Mouse (Mus musculus): ENCODE measurements at regions not wholly inside any gene's neighbourhood (a gene's known extent, or its start where the extent isn't known, plus 50 kb on each side); places are given as distances from the start of the nearest gene placed in this dataset.
"Not testable (repeated sequence)": the region's sequence is repeated elsewhere in the genome, so short reads cannot be mapped to it uniquely, and the experiment has no call there.

DNA sequence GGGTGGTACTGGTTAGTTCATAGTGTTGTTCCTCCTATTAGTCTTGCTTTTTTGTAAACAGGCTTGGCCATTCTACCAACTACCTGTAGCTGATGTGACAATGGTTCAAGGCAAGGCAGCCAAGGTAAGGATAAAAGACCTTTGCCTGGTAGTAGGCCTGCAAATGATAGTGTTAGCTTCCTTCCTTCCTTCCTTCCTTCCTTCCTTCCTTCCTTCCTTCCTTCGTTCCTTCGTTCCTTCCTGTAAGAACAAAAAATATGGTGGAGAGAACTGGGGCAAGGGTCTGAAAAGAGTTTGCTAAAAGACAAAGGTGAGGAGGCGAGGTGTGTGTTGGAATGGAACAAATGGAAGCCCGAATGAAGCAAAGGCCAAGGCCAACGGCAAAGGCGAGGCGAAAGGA lies 84.8 kb upstream of the Ezh2 start:
- DNase-seq (ENCODE audit: low spot score in 2 of 2): not testable (repeated sequence)

DNA sequence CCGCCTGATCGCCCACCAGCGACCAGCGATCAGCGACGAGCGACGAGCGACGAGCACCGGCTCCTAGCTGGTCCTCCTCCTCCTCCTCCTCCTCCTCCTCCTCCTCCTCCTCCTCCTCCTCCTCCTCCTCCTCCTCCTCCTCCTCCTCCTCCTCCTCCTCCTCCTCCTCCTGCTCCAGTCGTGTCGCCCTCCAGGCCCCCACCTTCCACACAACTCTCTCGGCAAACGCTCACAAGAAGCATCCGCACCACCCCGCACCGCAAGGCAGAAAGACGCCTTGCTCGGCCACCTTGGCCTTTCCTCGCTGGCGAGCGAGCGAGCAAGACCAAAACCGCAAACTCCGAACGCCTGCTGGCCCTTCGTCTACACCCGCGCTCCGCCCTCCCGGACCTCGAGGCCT lies 77.6 kb upstream of the Ezh2 start:
- peak; percentile 54 to 55 for DNase-seq (ENCODE audit: low spot score in 2 of 2)

DNA sequence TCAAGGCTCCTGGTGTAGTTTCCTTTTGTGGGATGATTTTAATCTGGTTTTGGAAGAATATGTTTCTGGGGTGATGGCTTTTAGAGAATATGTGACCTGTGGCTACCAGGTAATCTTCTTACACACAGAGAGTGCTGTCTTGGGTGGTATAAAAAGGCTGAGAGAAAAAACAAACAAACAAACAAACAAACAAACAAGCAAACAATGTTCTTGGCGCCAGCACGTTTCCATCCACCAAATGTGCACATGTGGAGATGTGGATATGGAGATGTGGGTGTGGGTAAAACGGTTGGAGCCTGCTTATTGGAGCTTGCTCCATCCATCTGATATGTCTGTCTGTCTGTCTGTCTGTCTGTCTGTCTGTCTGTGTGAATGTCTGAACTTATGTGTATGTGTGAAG lies 57.7 kb upstream of the Ezh2 start:
- peak; percentile 35 to 51 for DNase-seq (ENCODE audit: low spot score in 2 of 2)

DNA sequence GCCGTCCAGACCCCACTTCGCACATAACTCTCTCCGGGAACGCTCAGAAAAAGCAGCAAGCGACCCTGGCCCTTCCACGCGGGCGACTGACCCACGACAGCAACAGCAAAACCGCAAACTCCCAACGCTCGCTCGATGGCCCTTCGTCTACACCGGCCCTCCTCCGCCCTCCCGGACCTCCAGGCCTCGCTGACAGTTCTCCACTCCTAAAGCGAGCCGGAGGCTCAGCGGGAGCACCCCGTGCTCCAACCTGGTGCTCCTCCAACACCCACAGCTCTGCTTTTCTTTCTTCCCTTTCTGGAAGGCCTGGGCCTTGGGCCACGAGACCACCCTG lies 56.2 kb upstream of the Ezh2 start:
- not testable (repeated sequence) for DNase-seq (ENCODE audit: low spot score in 2 of 2)

DNA sequence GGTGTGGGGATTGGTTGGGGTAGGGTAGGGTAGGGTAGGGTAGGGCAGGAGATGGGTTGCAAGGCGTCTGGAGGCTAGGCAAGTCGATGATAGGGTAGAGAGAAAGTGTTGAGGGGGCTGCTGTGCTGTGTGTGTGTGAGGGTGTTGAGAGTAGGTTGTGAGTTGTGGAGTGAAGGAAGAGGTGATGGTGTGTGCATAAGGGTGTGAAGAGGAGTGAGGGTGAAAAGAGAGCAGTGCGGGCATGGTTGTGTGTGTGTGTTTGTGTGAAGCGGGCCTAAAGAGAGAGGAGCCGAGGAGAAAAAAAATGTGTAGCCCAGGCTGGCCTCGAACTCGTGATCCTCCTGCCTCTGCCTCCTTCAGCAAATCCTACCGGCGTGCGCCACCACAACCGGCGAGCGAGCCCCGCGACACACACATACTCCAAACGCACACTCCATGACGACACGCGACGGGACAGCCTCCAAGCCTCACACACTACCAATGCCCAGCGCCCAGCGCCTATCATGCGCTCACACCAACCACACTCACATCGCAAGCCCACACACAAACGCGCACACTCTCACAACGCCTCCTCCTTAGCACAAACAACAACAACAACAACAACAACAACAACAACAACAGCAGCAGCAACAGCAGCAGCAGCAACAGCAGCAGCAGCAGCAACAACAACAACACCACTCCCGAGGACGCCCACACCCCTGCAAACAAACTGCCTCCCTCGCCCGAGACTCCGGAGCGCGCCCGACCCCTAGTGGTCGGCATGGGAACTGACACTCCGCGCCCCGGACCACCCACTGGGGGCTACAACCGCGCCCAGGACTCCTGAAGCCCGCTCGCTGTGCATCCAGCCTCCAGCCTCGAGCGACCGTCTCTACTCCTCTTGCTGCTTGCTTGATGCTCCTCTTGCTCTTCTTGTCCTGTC lies 55.6 kb upstream of the Ezh2 start:
- DNase-seq (ENCODE audit: low spot score in 2 of 2): peak; percentile 99

DNA sequence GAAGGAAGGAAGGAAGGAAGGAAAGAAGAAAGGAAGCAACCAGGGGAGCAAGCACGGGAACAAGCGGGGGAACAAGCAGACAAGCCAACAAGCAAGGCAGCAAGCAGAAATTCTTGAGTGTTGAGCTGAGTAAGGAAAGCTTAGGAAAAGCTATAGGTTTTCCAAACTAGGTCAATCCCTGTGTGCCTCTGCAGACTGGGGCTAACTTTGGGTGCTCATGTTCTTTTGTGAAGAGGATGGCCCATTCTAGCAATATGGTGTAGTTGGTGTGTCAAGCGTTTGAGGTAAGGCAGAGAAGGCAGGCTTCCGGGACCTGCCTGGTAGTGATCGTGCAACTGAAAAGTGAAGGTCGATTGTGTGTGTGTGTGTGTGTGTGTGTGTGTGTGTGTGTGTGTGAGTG lies 54.8 kb upstream of the Ezh2 start:
- peak in 1 of 2 experiments; percentile 12 for DNase-seq (ENCODE audit: low spot score in 2 of 2)

DNA sequence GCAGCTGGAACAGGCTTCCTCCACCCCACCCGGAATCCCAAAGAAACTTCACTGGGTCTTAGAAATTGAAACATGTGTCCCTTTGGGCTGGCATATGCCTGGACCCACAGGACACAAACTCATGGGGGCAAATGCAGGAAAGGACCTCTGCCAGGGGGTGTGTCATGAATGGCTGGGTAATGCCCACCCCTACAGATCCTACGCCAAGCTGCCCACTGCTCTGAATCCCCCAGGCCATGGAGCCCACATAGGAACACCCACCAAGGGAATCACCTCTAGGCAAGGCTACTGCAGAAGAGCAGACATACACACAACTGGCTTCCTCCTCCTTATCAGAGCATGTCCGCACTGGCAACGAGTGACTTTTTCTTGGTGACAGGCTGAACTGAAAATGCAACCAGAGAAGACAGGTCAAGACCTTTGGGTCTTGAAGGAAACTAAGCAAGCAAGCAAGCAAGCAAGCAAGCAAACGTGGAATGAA lies 54.4 kb upstream of the Ezh2 start:
- peak in 1 of 2 experiments; percentile 13 for DNase-seq (ENCODE audit: low spot score in 2 of 2)

DNA sequence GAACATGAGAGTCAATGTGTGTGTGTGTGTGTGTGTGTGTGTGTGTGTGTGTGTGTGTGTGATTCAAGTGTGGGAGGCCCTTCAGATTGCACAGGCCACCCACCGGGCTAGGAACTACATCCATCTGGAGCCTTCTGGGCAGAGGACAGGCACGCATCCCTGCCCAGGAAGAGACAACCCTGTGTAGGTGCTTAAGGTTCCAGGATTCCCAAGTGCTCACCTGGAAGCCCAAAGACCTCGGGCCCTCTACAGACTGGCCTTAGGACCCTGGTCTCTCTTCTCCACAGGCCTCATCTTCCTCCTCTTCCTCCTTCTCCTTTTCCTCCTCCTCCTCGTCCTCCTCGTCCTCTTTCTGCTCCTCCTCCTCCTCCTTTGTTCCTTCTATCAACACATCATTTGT lies 53.8 kb upstream of the Ezh2 start:
- no peak for DNase-seq (ENCODE audit: low spot score in 2 of 2)

DNA sequence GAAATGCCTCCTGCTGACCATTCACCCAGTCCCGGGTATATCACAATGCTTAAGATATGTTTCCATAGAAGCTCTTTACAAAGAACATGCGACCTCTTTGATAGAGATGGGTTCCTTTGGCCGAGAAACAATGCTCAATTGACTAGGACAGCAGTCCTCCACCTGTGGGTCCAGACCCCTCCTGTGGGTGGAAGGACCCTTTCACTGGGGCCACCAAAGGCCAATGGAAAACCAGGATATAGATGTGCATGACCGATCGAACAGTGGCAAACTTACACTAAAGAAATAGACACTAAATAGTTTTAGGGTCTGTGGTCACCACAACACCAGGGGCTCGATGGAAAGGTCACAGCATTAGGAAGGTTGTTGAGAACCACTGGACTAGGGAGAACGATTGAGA lies 53.2 kb upstream of the Ezh2 start:
- DNase-seq (ENCODE audit: low spot score in 2 of 2): peak in 1 of 2 experiments; percentile 2

DNA sequence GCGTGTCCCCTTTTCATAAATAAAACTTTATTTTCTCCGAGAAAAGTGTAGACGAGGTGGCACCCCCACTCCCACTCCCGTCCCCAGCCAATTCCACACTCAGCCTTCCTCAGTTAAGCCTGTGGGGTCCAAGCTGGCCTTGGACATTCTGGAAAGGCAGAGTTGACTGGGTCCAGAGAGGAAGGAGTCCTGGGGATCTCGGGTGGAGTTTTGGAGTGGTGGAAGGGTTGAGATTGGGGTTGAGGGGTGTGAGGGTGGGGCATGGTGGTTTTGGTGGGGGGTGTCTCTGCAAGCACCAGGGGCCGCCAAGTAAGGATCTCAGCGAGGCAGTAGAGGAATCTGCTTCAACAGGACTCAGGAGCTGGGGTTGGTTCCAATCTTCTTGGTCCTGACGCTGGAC lies 52.7 kb upstream of the Ezh2 start:
- DNase-seq (ENCODE audit: low spot score in 2 of 2): peak in 1 of 2 experiments; percentile 3

DNA sequence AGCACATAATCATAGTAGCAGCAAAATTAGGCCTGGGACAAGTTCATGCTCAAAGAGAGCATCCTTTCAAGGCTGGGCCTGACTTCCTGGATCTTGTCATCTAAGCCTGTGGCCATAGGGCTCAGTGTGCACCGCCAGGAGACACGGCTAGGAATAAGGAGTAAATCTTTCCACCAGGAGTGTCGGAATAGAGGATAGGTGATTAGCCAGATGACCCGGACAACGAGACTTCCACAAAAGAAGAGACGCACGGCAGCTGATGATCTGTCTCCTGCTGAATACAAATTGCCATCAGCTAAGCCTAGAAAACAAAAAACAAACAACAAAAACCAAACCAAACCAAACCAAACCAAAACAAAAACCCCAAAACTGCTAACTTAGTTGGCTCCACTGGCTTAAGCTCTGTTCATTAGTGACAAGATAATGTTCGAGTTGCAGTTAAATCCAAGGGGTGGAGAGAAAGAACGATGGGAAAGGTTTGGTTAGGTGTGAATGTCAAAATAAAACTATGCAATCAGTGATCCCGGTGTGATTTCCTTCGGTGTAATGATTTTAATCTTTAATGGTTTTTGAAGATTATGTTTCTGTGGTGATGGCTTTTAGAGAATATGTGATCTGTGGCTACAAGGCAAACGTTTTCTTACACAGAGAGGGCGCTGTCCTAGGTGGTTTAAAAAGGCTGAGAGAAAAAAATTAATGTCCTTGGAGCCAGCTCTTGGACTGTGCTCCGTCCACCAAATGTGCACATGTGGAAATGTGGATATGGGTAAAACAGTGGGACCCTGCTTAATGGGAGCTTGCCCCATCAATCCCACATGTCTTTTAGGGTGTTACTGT lies 51.8 kb upstream of the Ezh2 start:
- peak in 1 of 2 experiments; percentile 19 for DNase-seq (ENCODE audit: low spot score in 2 of 2)

DNA sequence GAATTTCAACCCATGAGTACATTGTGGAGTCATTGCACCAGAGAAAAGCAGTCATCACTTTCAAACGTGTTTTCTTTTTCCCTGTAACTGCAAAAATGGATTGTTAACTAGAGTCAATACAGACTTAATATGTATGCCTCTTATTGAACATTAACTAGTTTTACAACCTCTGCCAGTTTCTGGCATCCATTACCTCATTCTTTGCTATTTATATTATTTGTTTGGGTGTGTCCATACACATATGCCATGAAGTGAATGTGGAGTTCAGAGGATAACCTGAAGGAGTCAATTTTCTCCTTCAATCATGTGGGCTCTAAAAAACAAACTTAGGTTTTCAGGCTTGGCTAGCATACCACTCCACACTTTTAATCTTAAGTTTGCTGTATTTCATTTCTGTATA lies 50.9 kb upstream of the Ezh2 start:
- no peak for DNase-seq (ENCODE audit: low spot score in 2 of 2)

Measured in adrenal gland, adult 18-20 months (tissue).